Mouse (Mus musculus): ENCODE data around the gene D2hgdh. TPM values are rescaled to one million over a fixed set of nuclear protein-coding genes. Genes with fewer than 3 reads are reported as not detected.
"Not testable (repeated sequence)": the region's sequence is repeated elsewhere in the genome, so short reads cannot be mapped to it uniquely, and the experiment has no call there.

Gene D2hgdh
- total and polyA plus RNA-seq, 3 experiments, result 14.4 to 19.2 TPM; not detected in 1

- H3K27me3 ChIP-seq (ENCODE audit: control insufficient read depth in 1 of 2, insufficient read depth in 2 of 2, low read length in 2 of 2); H3K4me3 ChIP-seq (ENCODE audit: control insufficient read depth in 1 of 2, insufficient read depth in 1 of 2, low read depth in 2 of 2, low read length in 2 of 2); H3K27ac ChIP-seq (ENCODE audit: control insufficient read depth, low read depth, low read length); H3K79me2 ChIP-seq (ENCODE audit: control insufficient read depth, insufficient read depth, low read length, poor library complexity); H3K9me3 ChIP-seq (replicated peaks; ENCODE audit: insufficient read depth, low read length); H3K4me1 ChIP-seq (ENCODE audit: control insufficient read depth in 1 of 2, insufficient read depth in 2 of 2, low read length in 2 of 2); H3K9ac ChIP-seq (ENCODE audit: control insufficient read depth, low read depth, low read length, poor library complexity, severe bottlenecking); H3K36me3 ChIP-seq (ENCODE audit: control insufficient read depth in 1 of 2, insufficient read depth in 2 of 2, low read length in 2 of 2): not testable (repeated sequence)
- 0 out of 2 replicates have a peak, but pooled peaks have one; percentile 7 for TF ChIP-seq GATA1 (IDR thresholded peaks at IDR 0.05; ENCODE audit: low read depth, low read length)
- peak; percentile 27 for TF ChIP-seq SMC3 (IDR thresholded peaks at IDR 0.05; ENCODE audit: low read depth, low read length)
- TF ChIP-seq CTCF (IDR thresholded peaks at IDR 0.05 in 2 of 3, conservative IDR thresholded peaks at IDR 0.05 in 1 of 3; ENCODE audit: control insufficient read depth in 1 of 3, insufficient read depth in 1 of 3, low read depth in 2 of 3, low read length in 3 of 3, poor library complexity in 1 of 3, severe bottlenecking in 1 of 3), result peak in 2 of 3 experiments; percentile 20 to 30; a peak in 2 of 6 replicates
- DNase-seq (ENCODE audit: low read depth, low spot score), result peak; percentile 52
Observed at GRCm38 (mm10) chr1:93832754-93833360, 8.1 kb downstream of the D2hgdh start.

GRCm38 (mm10) chr1:93834671-93835150 is 10.0 kb downstream of the D2hgdh start:
- H3K4me3 ChIP-seq (ENCODE audit: control insufficient read depth in 1 of 2, insufficient read depth in 1 of 2, low read depth in 2 of 2, low read length in 2 of 2), result no peak overlapping the region
- no peaks in the 10 kb centered on the region for H3K79me2 ChIP-seq (ENCODE audit: control insufficient read depth, insufficient read depth, low read length, poor library complexity)
- H3K36me3 ChIP-seq (ENCODE audit: control insufficient read depth in 1 of 2, insufficient read depth in 2 of 2, low read length in 2 of 2), result peaks cover 0 to 3% of the 10 kb centered on the region in 2 experiments; a peak in 1 of 4 replicates
- no peaks in the 10 kb centered on the region for H3K9me3 ChIP-seq (replicated peaks; ENCODE audit: insufficient read depth, low read length)
- peak; percentile 10 for DNase-seq (ENCODE audit: low read depth, low spot score)
- H3K27me3 ChIP-seq (ENCODE audit: control insufficient read depth in 1 of 2, insufficient read depth in 2 of 2, low read length in 2 of 2), result no peaks in the 10 kb centered on the region
- H3K4me1 ChIP-seq (ENCODE audit: control insufficient read depth in 1 of 2, insufficient read depth in 2 of 2, low read length in 2 of 2), result peaks cover under 1 to 4% of the 10 kb centered on the region in 2 experiments; a peak in 2 of 4 replicates
- TF ChIP-seq UBTF (IDR thresholded peaks at IDR 0.05; ENCODE audit: borderline replicate concordance, insufficient read depth, low read depth, low read length) (no peak), ZKSCAN1 (IDR thresholded peaks at IDR 0.05; ENCODE audit: low read depth, low read length) (no peak), MXI1 (IDR thresholded peaks at IDR 0.05; ENCODE audit: low read depth, low read length) (no peak), MYB (IDR thresholded peaks at IDR 0.05; ENCODE audit: low read depth, low read length) (no peak), EP300 (IDR thresholded peaks at IDR 0.05; ENCODE audit: low read depth in 1 of 2, low read length in 2 of 2) (no peak)
- H3K9ac ChIP-seq (ENCODE audit: control insufficient read depth, low read depth, low read length, poor library complexity, severe bottlenecking), result no peak overlapping the region
- H3K27ac ChIP-seq (ENCODE audit: control insufficient read depth, low read depth, low read length), result no peak overlapping the region

DNA sequence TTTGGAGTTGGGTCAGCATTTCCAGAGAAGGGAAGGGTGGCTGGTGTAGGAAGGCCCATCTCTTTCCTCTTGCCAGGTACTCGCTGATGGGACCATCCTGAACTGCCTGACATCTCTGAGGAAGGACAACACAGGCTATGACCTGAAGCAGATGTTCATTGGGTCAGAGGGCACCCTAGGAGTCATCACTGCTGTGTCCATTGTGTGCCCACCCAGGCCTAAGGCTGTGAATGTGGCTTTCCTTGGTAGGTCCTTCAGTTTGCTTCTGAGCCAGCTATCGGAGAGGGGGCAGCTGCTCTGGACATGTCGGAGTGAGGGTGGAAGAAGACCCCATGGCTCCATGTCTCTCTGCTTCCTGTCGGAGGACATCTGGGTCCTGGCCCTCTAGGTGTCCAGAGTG is 10.5 kb downstream of the D2hgdh start:
- H3K4me3 ChIP-seq (ENCODE audit: control insufficient read depth in 1 of 2, insufficient read depth in 1 of 2, low read depth in 2 of 2, low read length in 2 of 2), result no peak overlapping the region
- DNase-seq (ENCODE audit: low read depth, low spot score), result peak; percentile 3
- H3K4me1 ChIP-seq (ENCODE audit: control insufficient read depth in 1 of 2, insufficient read depth in 2 of 2, low read length in 2 of 2), result peaks cover 0 to 4% of the 10 kb centered on the region in 2 experiments; a peak in 1 of 4 replicates
- H3K27ac ChIP-seq (ENCODE audit: control insufficient read depth, low read depth, low read length), result no peak overlapping the region
- H3K9me3 ChIP-seq (replicated peaks; ENCODE audit: insufficient read depth, low read length), result no peaks in the 10 kb centered on the region
- no peaks in the 10 kb centered on the region for H3K27me3 ChIP-seq (ENCODE audit: control insufficient read depth in 1 of 2, insufficient read depth in 2 of 2, low read length in 2 of 2)
- H3K9ac ChIP-seq (ENCODE audit: control insufficient read depth, low read depth, low read length, poor library complexity, severe bottlenecking), result no peak overlapping the region
- H3K79me2 ChIP-seq (ENCODE audit: control insufficient read depth, insufficient read depth, low read length, poor library complexity), result no peaks in the 10 kb centered on the region
- no peak for TF ChIP-seq TAL1 (IDR thresholded peaks at IDR 0.05; ENCODE audit: low read length)
- no peak for TF ChIP-seq MYC (IDR thresholded peaks at IDR 0.05; ENCODE audit: low read depth, low read length)
- no peak for TF ChIP-seq ZNF384 (IDR thresholded peaks at IDR 0.05; ENCODE audit: low read depth, low read length)
- H3K36me3 ChIP-seq (ENCODE audit: control insufficient read depth in 1 of 2, insufficient read depth in 2 of 2, low read length in 2 of 2), result peaks cover 0 to 3% of the 10 kb centered on the region in 2 experiments; a peak in 1 of 4 replicates

Data from MEL (cell line).